Mouse (Mus musculus) MEL (cell line): ENCODE measurements around the gene 1500009C09Rik.

Source experiments
- MAZ ChIP-seq: IDR thresholded peaks from 2 replicates; pipeline ENCODE4 v1.6.1; 2012; ENCODE audit warnings: low read depth, mild to moderate bottlenecking, inconsistent platforms, low read length, improper control_type of control experiment
- USF1 ChIP-seq: IDR thresholded peaks from 2 replicates; pipeline ENCODE4 v1.6.1; 2014; ENCODE audit warnings: low read depth, mild to moderate bottlenecking, inconsistent platforms, low read length, improper control_type of control experiment, moderate library complexity

DNA sequence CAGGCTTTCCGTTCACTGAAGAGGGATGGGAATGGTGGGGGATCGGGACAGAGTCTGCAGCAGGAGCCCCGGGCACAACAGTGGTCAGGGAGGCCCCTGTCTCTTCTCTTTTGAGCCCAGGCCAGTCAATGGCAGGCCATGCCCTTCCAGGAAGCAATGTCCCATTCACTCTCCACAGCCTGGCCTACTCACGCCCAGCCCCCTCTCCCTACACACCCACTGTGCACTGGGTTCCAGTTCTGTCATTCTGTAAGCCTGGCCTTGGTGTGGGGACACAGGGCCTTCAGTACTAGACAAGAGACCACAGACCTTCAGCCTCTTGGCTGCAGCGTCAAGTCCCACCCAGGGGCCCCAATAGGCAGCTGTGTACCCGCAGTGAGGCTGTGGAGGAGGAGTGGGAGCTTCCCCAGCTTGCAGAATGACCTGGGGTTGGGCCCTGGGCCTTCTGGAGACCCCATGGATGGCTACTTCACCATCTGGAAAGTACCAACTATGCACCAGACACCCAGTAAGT, 22.0 kb upstream of the 1500009C09Rik start:
- TF ChIP-seq USF1 = no peak
- TF ChIP-seq MAZ = no peak
